Mouse (Mus musculus): ENCODE measurements around the gene Gm17268.

Gene Gm17268

GRCm38 (mm10) chr11:82038535-82038934, at the start of gene Gm17268:
TSS of gene Gm17268 (minus strand) at chr11:82038562.
- DNase-seq = peak; percentile 25

GRCm38 (mm10) chr11:82084360-82084759, 46.0 kb upstream of the Gm17268 start:
- no peak for DNase-seq

GRCm38 (mm10) chr11:82080865-82081264, 42.5 kb upstream of the Gm17268 start:
- no peak for DNase-seq

- DNase-seq = no peak
These were observed 39.9 kb upstream of the Gm17268 start for GRCm38 (mm10) chr11:82078136-82078730.

GRCm38 (mm10) chr11:82077031-82077430, 38.7 kb upstream of the Gm17268 start:
- no peak for DNase-seq

GRCm38 (mm10) chr11:82073686-82074085, 35.3 kb upstream of the Gm17268 start:
- DNase-seq = no peak

GRCm38 (mm10) chr11:82072984-82073383, 34.6 kb upstream of the Gm17268 start:
- DNase-seq = no peak

GRCm38 (mm10) chr11:82072374-82072773, 34.0 kb upstream of the Gm17268 start:
- no peak for DNase-seq

GRCm38 (mm10) chr11:82071076-82071475, 32.7 kb upstream of the Gm17268 start:
- no peak for DNase-seq

GRCm38 (mm10) chr11:82066953-82067571, 28.7 kb upstream of the Gm17268 start:
- no peak for DNase-seq

- no peak for DNase-seq
These were observed 25.1 kb upstream of the Gm17268 start for GRCm38 (mm10) chr11:82063454-82063853.

- DNase-seq = no peak
These were observed 23.9 kb upstream of the Gm17268 start for GRCm38 (mm10) chr11:82062226-82062625.

GRCm38 (mm10) chr11:82057646-82058045, 19.3 kb upstream of the Gm17268 start, which contains the start of gene Ccl11:
TSS of gene Ccl11 (plus strand) at chr11:82057823.
- no peak for DNase-seq

GRCm38 (mm10) chr11:82053849-82054248, 15.5 kb upstream of the Gm17268 start:
- no peak for DNase-seq

GRCm38 (mm10) chr11:82047746-82048415, 9.5 kb upstream of the Gm17268 start:
- DNase-seq = peak; percentile 74

GRCm38 (mm10) chr11:82045471-82045870, 7.1 kb upstream of the Gm17268 start, which contains the start of gene Ccl7:
TSS of gene Ccl7 (plus strand) at chr11:82045712.
- DNase-seq = peak; percentile 27

GRCm38 (mm10) chr11:82041671-82042080, 3.3 kb upstream of the Gm17268 start:
- DNase-seq = peak; percentile 17

- DNase-seq = no peak
These were observed 834 bp upstream of the Gm17268 start for GRCm38 (mm10) chr11:82039132-82039660.

GRCm38 (mm10) chr11:82035857-82036256, 2.5 kb downstream of the Gm17268 start:
- no peak for DNase-seq

- peak; percentile 88 for DNase-seq
These were observed 3.0 kb downstream of the Gm17268 start, which contains the start of gene Ccl2 for GRCm38 (mm10) chr11:82035356-82035755. TSS of gene Ccl2 (plus strand) at chr11:82035571.

GRCm38 (mm10) chr11:82034446-82034845, 3.9 kb downstream of the Gm17268 start:
- no peak for DNase-seq

- peak; percentile 81 for DNase-seq
These were observed 5.6 kb downstream of the Gm17268 start for GRCm38 (mm10) chr11:82032678-82033344.

- no peak for DNase-seq
These were observed 6.2 kb downstream of the Gm17268 start for GRCm38 (mm10) chr11:82032136-82032535.

Data from lung, postnatal 10 days (tissue).